Mouse (Mus musculus): ENCODE data around the gene Amigo3. TPM values are rescaled to one million over a fixed set of nuclear protein-coding genes. Genes with fewer than 3 reads are reported as not detected.
A peak's percentile ranks its signal among the peaks of the same experiment; 100 is the strongest.

Gene Amigo3
- total and polyA plus RNA-seq, 2 experiments from 2014 or later: 1.5 to 2.9 TPM

GRCm38 (mm10) chr9:108069529-108069928 is 16.6 kb downstream of the Amigo3 start:
- no peak for TF ChIP-seq CTCF (IDR thresholded peaks at IDR 0.05; ENCODE audit: low read depth)
- DNase-seq (no peak), ATAC-seq (no peak)
- Histone ChIP-seq H3K27ac (ENCODE audit: low read depth, low read length) (no peak overlapping the region), H3K9me3 (ENCODE audit: low read length) (no peaks in the 10 kb centered on the region), H3K4me1 (ENCODE audit: insufficient read depth) (no peaks in the 10 kb centered on the region), H3K36me3 (ENCODE audit: insufficient read depth) (peaks cover 23% of the 10 kb centered on the region), H3K4me3 (ENCODE audit: low read depth, low read length) (no peak overlapping the region), H3K27me3 (ENCODE audit: insufficient read depth, low read length) (no peaks in the 10 kb centered on the region), H3K4me2 (ENCODE audit: low read depth) (no peak overlapping the region), H3K9ac (no peak overlapping the region)
- WGBS: 90% methylated on average over 7 of the region's 7 CpGs

GRCm38 (mm10) chr9:108071801-108072200 is 18.8 kb downstream of the Amigo3 start:
- Histone ChIP-seq H3K36me3 (ENCODE audit: insufficient read depth) (peaks cover 23% of the 10 kb centered on the region), H3K27me3 (ENCODE audit: insufficient read depth, low read length) (no peaks in the 10 kb centered on the region), H3K9me3 (ENCODE audit: low read length) (no peaks in the 10 kb centered on the region), H3K27ac (ENCODE audit: low read depth, low read length) (no peak overlapping the region), H3K4me3 (ENCODE audit: low read depth, low read length) (no peak overlapping the region), H3K4me1 (ENCODE audit: insufficient read depth) (no peaks in the 10 kb centered on the region), H3K4me2 (ENCODE audit: low read depth) (no peak overlapping the region), H3K9ac (no peak overlapping the region)
- WGBS: 91% methylated on average over 4 of the region's 4 CpGs
- DNase-seq: no peak
- TF ChIP-seq CTCF (IDR thresholded peaks at IDR 0.05; ENCODE audit: low read depth): no peak
- ATAC-seq: no peak

- WGBS: 57% methylated on average over 9 of the region's 9 CpGs
- Histone ChIP-seq H3K27me3 (ENCODE audit: insufficient read depth, low read length) (no peaks in the 10 kb centered on the region), H3K27ac (ENCODE audit: low read depth, low read length) (no peak overlapping the region), H3K4me2 (ENCODE audit: low read depth) (no peak overlapping the region), H3K36me3 (ENCODE audit: insufficient read depth) (peaks cover 23% of the 10 kb centered on the region), H3K9ac (no peak overlapping the region), H3K4me3 (ENCODE audit: low read depth, low read length) (no peak overlapping the region), H3K9me3 (ENCODE audit: low read length) (no peaks in the 10 kb centered on the region), H3K4me1 (ENCODE audit: insufficient read depth) (no peaks in the 10 kb centered on the region)
- ATAC-seq: no peak
- DNase-seq: no peak
- TF ChIP-seq CTCF (IDR thresholded peaks at IDR 0.05; ENCODE audit: low read depth): no peak
Measured at GRCm38 (mm10) chr9:108072481-108072924, 19.5 kb downstream of the Amigo3 start.

- no peak for TF ChIP-seq CTCF (IDR thresholded peaks at IDR 0.05; ENCODE audit: low read depth)
- no peaks in the 10 kb centered on the region for H3K27me3 ChIP-seq (ENCODE audit: insufficient read depth, low read length)
- no peaks in the 10 kb centered on the region for H3K9me3 ChIP-seq (ENCODE audit: low read length)
- peaks cover 3% of the 10 kb centered on the region for H3K4me1 ChIP-seq (ENCODE audit: insufficient read depth)
- 65% methylated on average over 7 of the region's 7 CpGs for WGBS
- DNase-seq: no peak
- H3K27ac ChIP-seq (ENCODE audit: low read depth, low read length): no peak overlapping the region
- H3K36me3 ChIP-seq (ENCODE audit: insufficient read depth): peaks cover 23% of the 10 kb centered on the region
- H3K4me3 ChIP-seq (ENCODE audit: low read depth, low read length): no peak overlapping the region
- no peak overlapping the region for H3K4me2 ChIP-seq (ENCODE audit: low read depth)
- no peak overlapping the region for H3K9ac ChIP-seq
- ATAC-seq: no peak
Measured at GRCm38 (mm10) chr9:108073141-108073930, 20.4 kb downstream of the Amigo3 start.

GRCm38 (mm10) chr9:108080168-108080567 is 27.2 kb downstream of the Amigo3 start, which contains the start of gene Mst1:
TSS of gene Mst1 (plus strand) at chr9:108080436.
- Histone ChIP-seq H3K36me3 (ENCODE audit: insufficient read depth) (peaks cover 7% of the 10 kb centered on the region; the same call in 1 of the 2 replicates), H3K27me3 (ENCODE audit: insufficient read depth, low read length) (peaks cover 7% of the 10 kb centered on the region), H3K4me3 (ENCODE audit: low read depth, low read length) (peak within 1 kb of the TSS; percentile 74), H3K4me2 (ENCODE audit: low read depth) (peak within 1 kb of the TSS; percentile 81), H3K4me1 (ENCODE audit: insufficient read depth) (peaks cover 10% of the 10 kb centered on the region), H3K9me3 (ENCODE audit: low read length) (no peaks in the 10 kb centered on the region), H3K27ac (ENCODE audit: low read depth, low read length) (no peak within 1 kb of the TSS), H3K9ac (peak within 1 kb of the TSS; percentile 95)
- WGBS: 80% methylated on average over 5 of the region's 5 CpGs
- DNase-seq (no peak), ATAC-seq (no peak)
- TF ChIP-seq CTCF (IDR thresholded peaks at IDR 0.05; ENCODE audit: low read depth): no peak

GRCm38 (mm10) chr9:108082549-108082948 is 29.6 kb downstream of the Amigo3 start:
- H3K36me3 ChIP-seq (ENCODE audit: insufficient read depth): peaks cover 29% of the 10 kb centered on the region
- DNase-seq (no peak), ATAC-seq (no peak; the same call in 1 of the 2 replicates)
- H3K4me2 ChIP-seq (ENCODE audit: low read depth): peak overlapping the region; percentile 29
- WGBS: 6% methylated on average over 19 of the region's 19 CpGs
- H3K27ac ChIP-seq (ENCODE audit: low read depth, low read length): no peak overlapping the region
- H3K9me3 ChIP-seq (ENCODE audit: low read length): no peaks in the 10 kb centered on the region
- H3K9ac ChIP-seq: no peak overlapping the region
- H3K27me3 ChIP-seq (ENCODE audit: insufficient read depth, low read length): peaks cover 7% of the 10 kb centered on the region
- peaks cover 10% of the 10 kb centered on the region for H3K4me1 ChIP-seq (ENCODE audit: insufficient read depth)
- 0 out of 2 replicates have a peak overlapping the region, but pooled peaks have one; percentile 12 for H3K4me3 ChIP-seq (ENCODE audit: low read depth, low read length)
- TF ChIP-seq CTCF (IDR thresholded peaks at IDR 0.05; ENCODE audit: low read depth): no peak

- no peaks in the 10 kb centered on the region for H3K9me3 ChIP-seq (ENCODE audit: low read length)
- H3K4me2 ChIP-seq (ENCODE audit: low read depth): peak within 1 kb of the TSS; percentile 29
- 30% methylated on average over 12 of the region's 12 CpGs for WGBS
- no peak for TF ChIP-seq CTCF (IDR thresholded peaks at IDR 0.05; ENCODE audit: low read depth)
- peaks cover 34% of the 10 kb centered on the region for H3K36me3 ChIP-seq (ENCODE audit: insufficient read depth)
- 0 out of 2 replicates have a peak within 1 kb of the TSS, but pooled peaks have one; percentile 12 for H3K4me3 ChIP-seq (ENCODE audit: low read depth, low read length)
- H3K9ac ChIP-seq: no peak within 1 kb of the TSS
- H3K4me1 ChIP-seq (ENCODE audit: insufficient read depth): peaks cover 10% of the 10 kb centered on the region
- ATAC-seq: no peak
- no peak for DNase-seq
- no peak within 1 kb of the TSS for H3K27ac ChIP-seq (ENCODE audit: low read depth, low read length)
- H3K27me3 ChIP-seq (ENCODE audit: insufficient read depth, low read length): peaks cover 7% of the 10 kb centered on the region
Measured at GRCm38 (mm10) chr9:108082988-108083431, 30.1 kb downstream of the Amigo3 start, which contains the start of gene Rnf123. TSS of gene Rnf123 (minus strand) at chr9:108083346.
